22 mouse cellular contexts compared by ENCODE assay signal in the genomic region with DNA sequence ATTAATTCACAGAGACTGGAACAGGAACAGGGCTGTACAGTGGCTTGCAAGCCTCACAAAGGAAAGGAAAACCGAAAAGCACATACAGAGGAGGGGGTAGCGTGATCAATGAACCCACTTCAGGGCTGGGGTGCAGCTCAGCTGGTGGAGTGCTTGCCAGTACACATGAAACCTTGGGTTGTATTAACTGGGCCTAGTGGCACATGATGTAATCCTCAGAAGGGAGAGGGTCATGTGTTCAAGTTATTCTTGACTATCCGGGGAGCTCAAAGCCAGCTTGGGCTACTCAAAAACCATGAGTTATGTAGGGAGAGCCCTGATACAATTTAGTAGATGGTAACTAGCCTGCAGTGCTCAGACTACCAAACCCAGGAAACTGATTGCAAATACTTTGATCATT.
"Had no signal": no experiment of that assay in that cellular context is flagged by ENCODE, and none has a peak within 500 bp of the region (broad histone marks: within the 10 kb centered on the region; RNA-seq: fewer than 3 reads in every experiment).

No protein-coding gene starts in this region.

- H3K4me2 ChIP-seq: limb, embryonic 13.5 days; liver, embryonic 12.5 days; liver, embryonic 15.5 days; neural tube, embryonic 12.5 days; neural tube, embryonic 15.5 days had no signal

- H3K27me3 ChIP-seq: limb, embryonic 13.5 days; liver, embryonic 12.5 days; liver, embryonic 15.5 days; neural tube, embryonic 12.5 days; neural tube, embryonic 15.5 days had no signal

- ATAC-seq: liver, embryonic 12.5 days had no signal

- DNase-seq: kidney, adult 18-20 months; kidney, postnatal 25 days; layer of hippocampus, adult 9-11 months; liver; lung, adult 2 months; lung, postnatal 14 days; lung, postnatal 4 days; right cerebral cortex, adult 18-20 months; right cerebral cortex, postnatal 14 days; right cerebral cortex, postnatal 4 days; thymus, adult 2 months; thymus, postnatal 14 days; thymus, postnatal 4 days had no signal

- H3K9ac ChIP-seq: limb, embryonic 13.5 days; liver, embryonic 12.5 days; liver, embryonic 15.5 days; neural tube, embryonic 12.5 days; neural tube, embryonic 15.5 days had no signal

- H3K36me3 ChIP-seq: limb, embryonic 10.5 days; limb, embryonic 13.5 days; liver, embryonic 12.5 days; liver, embryonic 15.5 days; neural tube, embryonic 12.5 days; neural tube, embryonic 15.5 days had no signal

- H3K4me1 ChIP-seq: limb, embryonic 10.5 days; liver, embryonic 15.5 days; neural tube, embryonic 12.5 days; neural tube, embryonic 15.5 days had no signal

- H3K4me3 ChIP-seq: layer of hippocampus, adult 2 months; limb, embryonic 10.5 days; limb, embryonic 13.5 days; liver, embryonic 12.5 days; liver, embryonic 15.5 days; neural tube, embryonic 12.5 days; neural tube, embryonic 15.5 days had no signal

- H3K9me3 ChIP-seq: limb, embryonic 10.5 days; limb, embryonic 13.5 days; liver, embryonic 12.5 days; liver, embryonic 15.5 days; neural tube, embryonic 12.5 days; neural tube, embryonic 15.5 days had no signal

- H3K27ac ChIP-seq: kidney, postnatal 0 days; layer of hippocampus, adult 2 months; limb, embryonic 10.5 days; limb, embryonic 13.5 days; liver, embryonic 12.5 days; liver, embryonic 15.5 days; neural tube, embryonic 12.5 days; neural tube, embryonic 15.5 days; stomach, postnatal 0 days had no signal
